Mouse (Mus musculus) thymus, postnatal 4 days (tissue): ENCODE measurements around the gene Fam161a.

ENCODE experiments used
- DNase-seq: peaks from one replicate; pipeline ENCODE4 v3.0.0; 2021

The Fam161a gene

GRCm38 (mm10) chr11:22991218-22991835, 16.0 kb upstream of the Fam161a start:
- DNase-seq = no peak

GRCm38 (mm10) chr11:22994271-22994670, 13.1 kb upstream of the Fam161a start:
- no peak for DNase-seq

- no peak for DNase-seq
These were observed 11.9 kb upstream of the Fam161a start for GRCm38 (mm10) chr11:22995461-22995860.

GRCm38 (mm10) chr11:22998308-22998707, 9.0 kb upstream of the Fam161a start:
- no peak for DNase-seq

GRCm38 (mm10) chr11:23005276-23005675, 2.1 kb upstream of the Fam161a start:
- no peak for DNase-seq

- DNase-seq = no peak
These were observed 208 bp upstream of the Fam161a start for GRCm38 (mm10) chr11:23007166-23007480.

GRCm38 (mm10) chr11:23008181-23008823, 971 bp downstream of the Fam161a start:
- DNase-seq = peak; percentile 74

- no peak for DNase-seq
These were observed 1.5 kb downstream of the Fam161a start for GRCm38 (mm10) chr11:23008824-23009200.

- no peak for DNase-seq
These were observed 5.8 kb downstream of the Fam161a start for GRCm38 (mm10) chr11:23013096-23013495.

GRCm38 (mm10) chr11:23013580-23014294, 6.4 kb downstream of the Fam161a start:
- DNase-seq = peak; percentile 32

GRCm38 (mm10) chr11:23014996-23015395, 7.7 kb downstream of the Fam161a start:
- DNase-seq = no peak

- DNase-seq = no peak
These were observed 10.6 kb downstream of the Fam161a start for GRCm38 (mm10) chr11:23017943-23018342.

GRCm38 (mm10) chr11:23020116-23020770, 12.9 kb downstream of the Fam161a start:
- DNase-seq = no peak

- DNase-seq = no peak
These were observed 13.5 kb downstream of the Fam161a start for GRCm38 (mm10) chr11:23020841-23021240.

- no peak for DNase-seq
These were observed 15.8 kb downstream of the Fam161a start for GRCm38 (mm10) chr11:23023155-23023554.

GRCm38 (mm10) chr11:23024169-23024568, 16.8 kb downstream of the Fam161a start:
- no peak for DNase-seq

- DNase-seq = no peak
These were observed 21.6 kb downstream of the Fam161a start for GRCm38 (mm10) chr11:23028957-23029356.

GRCm38 (mm10) chr11:23029399-23029798, 22.1 kb downstream of the Fam161a start:
- DNase-seq = no peak

- DNase-seq = no peak
These were observed 39.9 kb downstream of the Fam161a start for GRCm38 (mm10) chr11:23047252-23047651.

- no peak for DNase-seq
These were observed 40.6 kb downstream of the Fam161a start for GRCm38 (mm10) chr11:23047663-23048582.

- DNase-seq = no peak
These were observed 42.3 kb downstream of the Fam161a start for GRCm38 (mm10) chr11:23049642-23050041.

- no peak for DNase-seq
These were observed 45.0 kb downstream of the Fam161a start for GRCm38 (mm10) chr11:23052353-23052752.

- DNase-seq = no peak
These were observed 55.8 kb downstream of the Fam161a start for GRCm38 (mm10) chr11:23063153-23063552.
